Mouse (Mus musculus) left cerebral cortex, adult 11 months (tissue): ENCODE results near the gene Olfr464.
"Not testable (repeated sequence)": the region's sequence is repeated elsewhere in the genome, so short reads cannot be mapped to it uniquely, and the experiment has no call there.

Source experiments
- DNase-seq: peaks from one replicate; pipeline ENCODE4 v3.0.0; 2022; ENCODE audit warnings: low spot score

The Olfr464 gene

DNA sequence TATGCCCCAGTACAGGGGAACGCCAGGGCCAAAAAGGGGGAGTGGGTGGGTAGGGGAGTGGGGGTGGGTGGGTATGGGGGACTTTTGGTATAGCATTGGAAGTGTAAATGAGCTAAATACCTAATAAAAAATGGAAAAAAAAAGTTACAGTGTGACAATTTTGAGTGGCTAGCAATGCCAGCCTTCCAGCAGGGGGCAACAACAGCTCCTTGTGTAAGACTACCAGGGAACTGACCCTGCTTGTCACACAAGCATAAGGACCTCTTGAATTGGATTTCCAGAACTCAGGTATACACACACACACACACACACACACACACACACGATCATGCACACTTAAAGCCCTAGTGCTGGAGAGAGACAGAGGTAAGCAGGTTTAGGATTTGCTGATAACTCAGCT, 53.9 kb downstream of the Olfr464 start:
- DNase-seq, result not testable (repeated sequence)
